Mouse (Mus musculus): Measurements from ENCODE around the gene Samd11. TPM values are rescaled to one million over a fixed set of nuclear protein-coding genes. Genes with fewer than 3 reads are reported as not detected.

Gene Samd11
- total and polyA plus RNA-seq, 2 experiments from 2014 or later = 2.9 to 5.2 TPM

GRCm38 (mm10) chr4:156216196-156216595, 39.3 kb downstream of the Samd11 start:
- no peak overlapping the region for H3K4me2 ChIP-seq (ENCODE audit: low read depth, low read length)
- WGBS = 92% methylated on average over 2 of the region's 2 CpGs
- H3K9me3 ChIP-seq (ENCODE audit: low read length) = no peaks in the 10 kb centered on the region
- ATAC-seq (no peak), DNase-seq (ENCODE audit: low spot score) (no peak)
- no peaks in the 10 kb centered on the region for H3K36me3 ChIP-seq (ENCODE audit: insufficient read depth, low read length)
- H3K27me3 ChIP-seq (ENCODE audit: insufficient read depth, low read length) = no peaks in the 10 kb centered on the region
- no peak for TF ChIP-seq CTCF (IDR thresholded peaks at IDR 0.05; ENCODE audit: low read depth)
- H3K9ac ChIP-seq (replicated peaks; ENCODE audit: low read length) = no peak overlapping the region
- H3K27ac ChIP-seq = no peak overlapping the region
- no peak overlapping the region for H3K4me3 ChIP-seq (ENCODE audit: low read length)
- H3K4me1 ChIP-seq (ENCODE audit: insufficient read depth, low read length) = no peaks in the 10 kb centered on the region

- no peak within 1 kb of the TSS for H3K4me3 ChIP-seq (ENCODE audit: low read length)
- DNase-seq (ENCODE audit: low spot score) = no peak
- 61% methylated on average over 4 of the region's 4 CpGs for WGBS
- TF ChIP-seq CTCF (IDR thresholded peaks at IDR 0.05; ENCODE audit: low read depth) = no peak
- no peak within 1 kb of the TSS for H3K27ac ChIP-seq
- no peaks in the 10 kb centered on the region for H3K4me1 ChIP-seq (ENCODE audit: insufficient read depth, low read length)
- H3K9me3 ChIP-seq (ENCODE audit: low read length) = no peaks in the 10 kb centered on the region
- ATAC-seq = no peak
- no peak within 1 kb of the TSS for H3K9ac ChIP-seq (replicated peaks; ENCODE audit: low read length)
- H3K4me2 ChIP-seq (ENCODE audit: low read depth, low read length) = no peak within 1 kb of the TSS
- H3K36me3 ChIP-seq (ENCODE audit: insufficient read depth, low read length) = no peaks in the 10 kb centered on the region
- H3K27me3 ChIP-seq (ENCODE audit: insufficient read depth, low read length) = no peaks in the 10 kb centered on the region
These were observed 39.8 kb downstream of the Samd11 start, which contains the start of gene Perm1 for GRCm38 (mm10) chr4:156215649-156216048. Perm1 (plus strand) TSS chr4:156215868.

- Histone ChIP-seq H3K4me3 (ENCODE audit: low read length) (no peak overlapping the region), H3K9me3 (ENCODE audit: low read length) (no peaks in the 10 kb centered on the region), H3K4me2 (ENCODE audit: low read depth, low read length) (no peak overlapping the region), H3K9ac (replicated peaks; ENCODE audit: low read length) (no peak overlapping the region), H3K27ac (no peak overlapping the region), H3K36me3 (ENCODE audit: insufficient read depth, low read length) (no peaks in the 10 kb centered on the region), H3K27me3 (ENCODE audit: insufficient read depth, low read length) (no peaks in the 10 kb centered on the region), H3K4me1 (ENCODE audit: insufficient read depth, low read length) (no peaks in the 10 kb centered on the region)
- DNase-seq (ENCODE audit: low spot score) (no peak), ATAC-seq (no peak)
- no peak for TF ChIP-seq CTCF (IDR thresholded peaks at IDR 0.05; ENCODE audit: low read depth)
- WGBS = 92% methylated on average over 13 of the region's 13 CpGs
These were observed 42.3 kb downstream of the Samd11 start for GRCm38 (mm10) chr4:156213134-156213533.

- TF ChIP-seq CTCF (IDR thresholded peaks at IDR 0.05; ENCODE audit: low read depth) = no peak
- Histone ChIP-seq H3K27me3 (ENCODE audit: insufficient read depth, low read length) (no peaks in the 10 kb centered on the region), H3K4me2 (ENCODE audit: low read depth, low read length) (no peak overlapping the region), H3K4me1 (ENCODE audit: insufficient read depth, low read length) (no peaks in the 10 kb centered on the region), H3K9ac (replicated peaks; ENCODE audit: low read length) (no peak overlapping the region), H3K9me3 (ENCODE audit: low read length) (no peaks in the 10 kb centered on the region), H3K36me3 (ENCODE audit: insufficient read depth, low read length) (no peaks in the 10 kb centered on the region), H3K27ac (no peak overlapping the region), H3K4me3 (ENCODE audit: low read length) (no peak overlapping the region)
- WGBS = 81% methylated on average over 13 of the region's 13 CpGs
- DNase-seq (ENCODE audit: low spot score) (no peak), ATAC-seq (no peak)
These were observed 45.4 kb downstream of the Samd11 start for GRCm38 (mm10) chr4:156209963-156210635.

GRCm38 (mm10) chr4:156208872-156209271, 46.6 kb downstream of the Samd11 start:
- TF ChIP-seq CTCF (IDR thresholded peaks at IDR 0.05; ENCODE audit: low read depth) = no peak
- H3K9me3 ChIP-seq (ENCODE audit: low read length) = no peaks in the 10 kb centered on the region
- H3K4me1 ChIP-seq (ENCODE audit: insufficient read depth, low read length) = no peaks in the 10 kb centered on the region
- H3K27me3 ChIP-seq (ENCODE audit: insufficient read depth, low read length) = no peaks in the 10 kb centered on the region
- no peak for ATAC-seq
- H3K4me3 ChIP-seq (ENCODE audit: low read length) = no peak overlapping the region
- WGBS = 90% methylated on average over 4 of the region's 4 CpGs
- DNase-seq (ENCODE audit: low spot score) = no peak
- H3K27ac ChIP-seq = no peak overlapping the region
- H3K9ac ChIP-seq (replicated peaks; ENCODE audit: low read length) = no peak overlapping the region
- H3K36me3 ChIP-seq (ENCODE audit: insufficient read depth, low read length) = no peaks in the 10 kb centered on the region
- H3K4me2 ChIP-seq (ENCODE audit: low read depth, low read length) = no peak overlapping the region

GRCm38 (mm10) chr4:156203413-156204131, 51.9 kb downstream of the Samd11 start:
- WGBS = under 1% methylated on average over 48 of the region's 49 CpGs
- Histone ChIP-seq H3K9me3 (ENCODE audit: low read length) (no peaks in the 10 kb centered on the region), H3K9ac (replicated peaks; ENCODE audit: low read length) (peak overlapping the region; percentile 78), H3K27me3 (ENCODE audit: insufficient read depth, low read length) (no peaks in the 10 kb centered on the region), H3K4me1 (ENCODE audit: insufficient read depth, low read length) (no peaks in the 10 kb centered on the region), H3K27ac (peak overlapping the region; percentile 82), H3K4me3 (ENCODE audit: low read length) (peak overlapping the region; percentile 59), H3K36me3 (ENCODE audit: insufficient read depth, low read length) (no peaks in the 10 kb centered on the region), H3K4me2 (ENCODE audit: low read depth, low read length) (peak overlapping the region; percentile 94)
- ATAC-seq (peak; percentile 61), DNase-seq (ENCODE audit: low spot score) (peak; percentile 51)
- no peak for TF ChIP-seq CTCF (IDR thresholded peaks at IDR 0.05; ENCODE audit: low read depth)

- peak; percentile 84 for DNase-seq (ENCODE audit: low spot score)
- no peaks in the 10 kb centered on the region for H3K4me1 ChIP-seq (ENCODE audit: insufficient read depth, low read length)
- peak within 1 kb of the TSS; percentile 59 for H3K4me3 ChIP-seq (ENCODE audit: low read length)
- no peaks in the 10 kb centered on the region for H3K36me3 ChIP-seq (ENCODE audit: insufficient read depth, low read length)
- H3K4me2 ChIP-seq (ENCODE audit: low read depth, low read length) = peak within 1 kb of the TSS; percentile 94
- TF ChIP-seq CTCF (IDR thresholded peaks at IDR 0.05; ENCODE audit: low read depth) = no peak
- H3K27me3 ChIP-seq (ENCODE audit: insufficient read depth, low read length) = no peaks in the 10 kb centered on the region
- peak within 1 kb of the TSS; percentile 82 for H3K27ac ChIP-seq
- H3K9ac ChIP-seq (replicated peaks; ENCODE audit: low read length) = peak within 1 kb of the TSS; percentile 78
- ATAC-seq = peak; percentile 86
- H3K9me3 ChIP-seq (ENCODE audit: low read length) = no peaks in the 10 kb centered on the region
- under 1% methylated on average over 33 of the region's 39 CpGs for WGBS
These were observed 52.5 kb downstream of the Samd11 start, which contains the start of gene AW011738 for GRCm38 (mm10) chr4:156203001-156203412. AW011738 (plus strand) TSS chr4:156203304.
